8 mouse cellular contexts compared by ENCODE assay signal in the genomic region with DNA sequence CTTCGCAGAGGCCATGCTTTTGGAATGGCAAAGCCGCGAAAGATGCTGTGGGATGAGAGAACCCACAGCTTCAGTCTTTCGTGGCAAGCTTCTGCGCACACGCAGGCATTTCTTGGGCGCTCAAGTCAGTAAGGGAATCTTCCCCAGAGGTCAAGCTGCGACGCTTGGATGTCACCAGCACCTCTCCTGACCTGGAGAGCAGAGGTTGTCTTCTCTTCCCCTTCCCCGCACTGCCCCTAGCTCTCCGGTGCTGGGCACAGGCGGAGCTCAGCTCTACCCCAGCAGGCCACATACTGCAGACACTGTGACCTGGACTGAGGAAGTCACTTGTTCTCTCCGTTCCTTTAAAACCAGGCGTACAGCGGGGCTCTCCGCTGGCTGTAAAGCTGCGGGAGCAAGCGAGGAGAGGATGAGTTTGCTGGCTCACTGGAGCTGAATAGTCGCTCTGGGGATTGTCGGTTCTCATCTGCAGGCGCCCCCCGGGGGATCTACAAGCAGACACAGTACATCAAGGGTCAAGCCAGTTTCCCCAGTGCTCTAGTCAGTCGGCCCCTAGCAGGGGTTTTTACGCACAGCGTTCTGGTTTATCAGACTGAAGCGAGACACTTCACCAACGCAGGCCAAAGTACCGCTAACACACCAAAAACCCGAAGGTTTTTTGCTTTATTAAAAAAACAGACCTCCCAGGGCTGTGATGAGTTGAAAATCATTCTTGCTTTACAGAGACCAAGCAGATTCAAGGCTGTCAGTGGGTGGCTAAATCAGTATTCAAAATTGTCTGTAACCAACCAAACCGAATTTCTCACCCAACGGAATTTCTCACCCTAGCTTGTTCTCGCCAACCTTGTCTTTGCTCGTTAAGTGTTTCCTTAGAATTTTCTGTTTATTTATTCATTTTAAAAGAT. TPM values are rescaled to one million over a fixed set of nuclear protein-coding genes. Genes with fewer than 3 reads are reported as not detected.
DNase-seq lines count a peak whose midpoint lies in the region; ATAC-seq and TF ChIP-seq lines count a peak whose summit lies in the region.

No protein-coding gene starts in this region.

- no peak overlapping the region for H3K27ac ChIP-seq in heart, embryonic 11.5 days (ENCODE audit: low read depth, low read length)
- H3K27ac ChIP-seq in ES-Bruce4 (ENCODE audit: insufficient read depth, low read length) = no peak overlapping the region
- H3K27ac ChIP-seq in forebrain, embryonic 13.5 days = no peak overlapping the region
- H3K27ac ChIP-seq in liver, embryonic 13.5 days = no peak overlapping the region
- no peak overlapping the region for H3K27ac ChIP-seq in stomach, embryonic 16.5 days (ENCODE audit: low read length)

- H3K9me3 ChIP-seq in heart, embryonic 11.5 days (replicated peaks; ENCODE audit: control insufficient read depth, low read length) = no peaks in the 10 kb centered on the region
- H3K9me3 ChIP-seq in ES-Bruce4 (replicated peaks; ENCODE audit: control insufficient read depth, insufficient read depth, low read length, poor library complexity, severe bottlenecking) = no peaks in the 10 kb centered on the region
- no peaks in the 10 kb centered on the region for H3K9me3 ChIP-seq in forebrain, embryonic 13.5 days (replicated peaks)
- no peaks in the 10 kb centered on the region for H3K9me3 ChIP-seq in liver, embryonic 13.5 days (replicated peaks)
- H3K9me3 ChIP-seq in stomach, embryonic 16.5 days (replicated peaks; ENCODE audit: control insufficient read depth, low read length) = no peaks in the 10 kb centered on the region

- intact Hi-C loops in heart, postnatal 36 days (cut with DNase I) = loop anchor here (1.0 to 5.0 kb wide), 3 partner anchors 110 to 715 kb away; no protein-coding TSS in a partner anchor

- WGBS in heart, embryonic 11.5 days (ENCODE audit: insufficient replicate concordance) = 2% methylated on average over 33 of the region's 33 CpGs
- WGBS in forebrain, embryonic 13.5 days = 2% methylated on average over 33 of the region's 33 CpGs
- WGBS in liver, embryonic 13.5 days (ENCODE audit: insufficient replicate concordance) = 2% methylated on average over 33 of the region's 33 CpGs
- WGBS in stomach, embryonic 16.5 days = 18% methylated on average over 33 of the region's 33 CpGs

- H3K9ac ChIP-seq in heart, embryonic 11.5 days (ENCODE audit: low read depth, low read length) = no peak overlapping the region
- no peak overlapping the region for H3K9ac ChIP-seq in ES-Bruce4 (ENCODE audit: low read depth, poor library complexity, severe bottlenecking)
- H3K9ac ChIP-seq in forebrain, embryonic 13.5 days = no peak overlapping the region
- no peak overlapping the region for H3K9ac ChIP-seq in liver, embryonic 13.5 days
- 0 out of 2 replicates have a peak overlapping the region, but pooled peaks have one; percentile 24 for H3K9ac ChIP-seq in stomach, embryonic 16.5 days (ENCODE audit: low read length)

- ATAC-seq in heart, embryonic 11.5 days (replicated peaks; ENCODE audit: insufficient number of reproducible peaks, low FRiP score, low TSS enrichment) = no peak
- no peak for ATAC-seq in forebrain, embryonic 13.5 days
- no peak for ATAC-seq in liver, embryonic 13.5 days (ENCODE audit: low read depth)
- ATAC-seq in stomach, embryonic 16.5 days (ENCODE audit: insufficient read depth, low FRiP score) = no peak

- TF ChIP-seq EP300 in ES-Bruce4 (IDR thresholded peaks at IDR 0.05; ENCODE audit: insufficient read depth, low read depth, low read length) = no peak

- H3K36me3 ChIP-seq in heart, embryonic 11.5 days (ENCODE audit: control insufficient read depth, insufficient read depth, low read length) = no peaks in the 10 kb centered on the region
- H3K36me3 ChIP-seq in ES-Bruce4 (ENCODE audit: control insufficient read depth, insufficient read depth, low read length, poor library complexity, severe bottlenecking) = no peaks in the 10 kb centered on the region
- H3K36me3 ChIP-seq in forebrain, embryonic 13.5 days (ENCODE audit: poor library complexity, severe bottlenecking) = no peaks in the 10 kb centered on the region
- no peaks in the 10 kb centered on the region for H3K36me3 ChIP-seq in liver, embryonic 13.5 days
- no peaks in the 10 kb centered on the region for H3K36me3 ChIP-seq in stomach, embryonic 16.5 days (ENCODE audit: control insufficient read depth, insufficient read depth, low read length)

- no peak for DNase-seq in heart, postnatal 36 days
- DNase-seq in liver, embryonic 13.5 days = no peak
- no peak for DNase-seq in layer of hippocampus, postnatal 36 days
- DNase-seq in layer of hippocampus, postnatal 25 days (ENCODE audit: extremely low spot score in 1 of 2, low spot score in 1 of 2) = no peak

- peaks cover 6% of the 10 kb centered on the region for H3K4me1 ChIP-seq in heart, embryonic 11.5 days (ENCODE audit: control insufficient read depth, insufficient read depth, low read length)
- no peaks in the 10 kb centered on the region for H3K4me1 ChIP-seq in ES-Bruce4 (ENCODE audit: control insufficient read depth, insufficient read depth, low read length)
- peaks cover 27% of the 10 kb centered on the region for H3K4me1 ChIP-seq in forebrain, embryonic 13.5 days
- peaks cover 15% of the 10 kb centered on the region for H3K4me1 ChIP-seq in liver, embryonic 13.5 days (replicated peaks)
- H3K4me1 ChIP-seq in stomach, embryonic 16.5 days (ENCODE audit: control insufficient read depth, insufficient read depth, low read length) = peaks cover 5% of the 10 kb centered on the region; the same call in 1 of the 2 replicates

- no peak for TF ChIP-seq CTCF in ES-Bruce4 (IDR thresholded peaks at IDR 0.05; ENCODE audit: low read depth, low read length)

- H3K27me3 ChIP-seq in heart, embryonic 11.5 days (ENCODE audit: control insufficient read depth, insufficient read depth, low read length) = peaks cover 50% of the 10 kb centered on the region
- peaks cover 16% of the 10 kb centered on the region for H3K27me3 ChIP-seq in ES-Bruce4 (ENCODE audit: control insufficient read depth, insufficient read depth, low read length, poor library complexity, severe bottlenecking)
- H3K27me3 ChIP-seq in forebrain, embryonic 13.5 days = peaks cover 73% of the 10 kb centered on the region
- peaks cover 72% of the 10 kb centered on the region for H3K27me3 ChIP-seq in liver, embryonic 13.5 days
- peaks cover 41% of the 10 kb centered on the region for H3K27me3 ChIP-seq in stomach, embryonic 16.5 days (ENCODE audit: control insufficient read depth, insufficient read depth, low read length)

- no peak for TF ChIP-seq POLR2A in ES-Bruce4 (IDR thresholded peaks at IDR 0.05; ENCODE audit: insufficient read depth, low read length)

- H3K4me2 ChIP-seq in heart, embryonic 11.5 days = peak overlapping the region; percentile 67
- H3K4me2 ChIP-seq in forebrain, embryonic 13.5 days = peak overlapping the region; percentile 51
- peak overlapping the region; percentile 59 for H3K4me2 ChIP-seq in liver, embryonic 13.5 days
- peak overlapping the region; percentile 55 for H3K4me2 ChIP-seq in stomach, embryonic 16.5 days (ENCODE audit: low read depth, low read length)

- H3K4me3 ChIP-seq in heart, embryonic 11.5 days (ENCODE audit: low read depth, low read length) = peak overlapping the region; percentile 43
- peak overlapping the region; percentile 41 for H3K4me3 ChIP-seq in ES-Bruce4 (ENCODE audit: low read depth, low read length)
- H3K4me3 ChIP-seq in forebrain, embryonic 13.5 days = peak overlapping the region; percentile 20
- peak overlapping the region; percentile 45 for H3K4me3 ChIP-seq in liver, embryonic 13.5 days (replicated peaks)
- peak overlapping the region; percentile 44 for H3K4me3 ChIP-seq in stomach, embryonic 16.5 days (replicated peaks; ENCODE audit: low read length)

RNA-seq across cellular contexts. Expression of gene Nkx3-2, which starts 3.2 kb away (rescaled TPM):
- 0.13 TPM in 1 of 2 replicates, not detected in the other for polyA plus RNA-seq in heart, embryonic 11.5 days (2014; fragmentation: Nextera tagmentation; extraction: Ambion mirVana)
- not detected for total RNA-seq in heart, postnatal 36 days (2021)
- not detected in 2 replicates for polyA plus RNA-seq in ES-Bruce4 (2011; ENCODE audit: insufficient read depth, insufficient read length, low read depth, missing spikeins)
- polyA plus RNA-seq in forebrain, embryonic 13.5 days (2015; fragmentation: Nextera tagmentation; extraction: Ambion mirVana) = not detected in 2 replicates
- 0.10 TPM in 1 of 2 replicates, not detected in the other for polyA plus RNA-seq in liver, embryonic 13.5 days (2015; fragmentation: Nextera tagmentation; extraction: Ambion mirVana)
- 1.9 and 2.5 TPM in 2 replicates for polyA plus RNA-seq in stomach, embryonic 16.5 days (2015; fragmentation: Nextera tagmentation; extraction: Ambion mirVana)
- total RNA-seq in layer of hippocampus, postnatal 36 days (2021) = not detected
- not detected for total RNA-seq in layer of hippocampus, postnatal 25 days (2021)

RNA-seq across cellular contexts. Expression of gene Rab28, which starts 59.6 kb away (rescaled TPM):
- 38.7 and 43.2 TPM in 2 replicates for polyA plus RNA-seq in heart, embryonic 11.5 days (2014; fragmentation: Nextera tagmentation; extraction: Ambion mirVana)
- 10 to 100 TPM; 88.5 to 91.7 TPM for total RNA-seq in heart, postnatal 36 days (2021)
- 14.2 and 15.5 TPM in 2 replicates for polyA plus RNA-seq in ES-Bruce4 (2011; ENCODE audit: insufficient read depth, insufficient read length, low read depth, missing spikeins)
- 84.4 and 85.7 TPM in 2 replicates for polyA plus RNA-seq in forebrain, embryonic 13.5 days (2015; fragmentation: Nextera tagmentation; extraction: Ambion mirVana)
- polyA plus RNA-seq in liver, embryonic 13.5 days (2015; fragmentation: Nextera tagmentation; extraction: Ambion mirVana) = 24.1 and 27.6 TPM in 2 replicates
- 53.3 and 65.4 TPM in 2 replicates for polyA plus RNA-seq in stomach, embryonic 16.5 days (2015; fragmentation: Nextera tagmentation; extraction: Ambion mirVana)
- 10 to 100 TPM; 87.2 to 90.0 TPM for total RNA-seq in layer of hippocampus, postnatal 36 days (2021)
- total RNA-seq in layer of hippocampus, postnatal 25 days (2021) = 10 to 100 TPM; 75.3 to 80.6 TPM
